Comparison of ENCODE assay signal across 21 mouse cellular contexts in the genomic region with DNA sequence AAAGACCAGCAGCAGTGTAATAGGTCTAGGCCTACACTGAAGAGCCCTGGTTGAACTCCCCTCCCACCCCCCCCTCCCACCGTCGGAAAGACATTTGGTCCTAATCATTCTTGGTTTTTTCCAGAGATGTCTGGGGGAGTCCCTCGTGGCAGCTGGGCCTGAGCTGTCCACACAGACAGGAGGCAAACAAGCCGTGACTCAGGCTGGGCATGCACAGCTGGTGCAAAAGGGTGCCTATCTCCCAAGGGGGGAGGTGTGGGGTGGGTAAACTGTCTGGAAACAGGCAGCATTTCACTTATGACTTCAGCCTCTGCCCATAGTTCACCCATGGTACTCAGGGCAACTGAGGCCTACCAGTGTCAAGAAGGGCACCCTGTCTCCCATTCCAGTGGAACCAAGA. TPM values are rescaled to one million over a fixed set of nuclear protein-coding genes. Genes with fewer than 3 reads are reported as not detected.
DNase-seq lines count a peak whose midpoint lies in the region; ATAC-seq and TF ChIP-seq lines count a peak whose summit lies in the region.
"Had no signal": no experiment of that assay in that cellular context is flagged by ENCODE, and none has a peak within 500 bp of the region (broad histone marks: within the 10 kb centered on the region; RNA-seq: fewer than 3 reads in every experiment).

No protein-coding gene starts in this region.

- no peaks in the 10 kb centered on the region for H3K27me3 ChIP-seq in kidney, embryonic 16.5 days (ENCODE audit: insufficient read depth, low read length)
- H3K27me3 ChIP-seq in midbrain, embryonic 13.5 days, result no peaks in the 10 kb centered on the region
- H3K27me3 ChIP-seq in midbrain, embryonic 15.5 days (replicated peaks), result no peaks in the 10 kb centered on the region
- no peaks in the 10 kb centered on the region for H3K27me3 ChIP-seq in myocyte (ENCODE audit: control insufficient read depth, insufficient read depth, insufficient read length)
- H3K27me3 ChIP-seq: forebrain, embryonic 13.5 days; hindbrain, embryonic 15.5 days; limb, embryonic 13.5 days; liver, embryonic 12.5 days; neural tube, embryonic 15.5 days had no signal

- WGBS in kidney, embryonic 16.5 days, result 39% methylated on average over 4 of the region's 4 CpGs
- 62% methylated on average over 4 of the region's 4 CpGs for WGBS in midbrain, embryonic 13.5 days
- WGBS in midbrain, embryonic 15.5 days, result 63% methylated on average over 4 of the region's 4 CpGs

- H3K4me2 ChIP-seq in kidney, embryonic 16.5 days (replicated peaks; ENCODE audit: low read depth, low read length), result no peak overlapping the region
- H3K4me2 ChIP-seq in midbrain, embryonic 13.5 days (replicated peaks), result no peak overlapping the region
- H3K4me2 ChIP-seq in midbrain, embryonic 15.5 days, result no peak overlapping the region
- peak overlapping the region; percentile 42 for H3K4me2 ChIP-seq in myocyte (ENCODE audit: low read depth)
- H3K4me2 ChIP-seq: forebrain, embryonic 13.5 days; heart, embryonic 11.5 days; hindbrain, embryonic 15.5 days; limb, embryonic 13.5 days; liver, embryonic 12.5 days; neural tube, embryonic 15.5 days had no signal

- H3K4me3 ChIP-seq in kidney, embryonic 16.5 days (ENCODE audit: low read length), result no peak overlapping the region
- H3K4me3 ChIP-seq in midbrain, embryonic 13.5 days (replicated peaks), result no peak overlapping the region
- no peak overlapping the region for H3K4me3 ChIP-seq in midbrain, embryonic 15.5 days
- no peak overlapping the region for H3K4me3 ChIP-seq in myocyte
- H3K4me3 ChIP-seq: erythroblast, embryonic 14.5 days; forebrain, embryonic 13.5 days; hindbrain, embryonic 15.5 days; layer of hippocampus, adult 2 months; limb, embryonic 13.5 days; liver, embryonic 12.5 days; megakaryocyte, embryonic 14.5 days; neural tube, embryonic 15.5 days had no signal

- peak; percentile 8; the same call in 1 of the 2 replicates for ATAC-seq in kidney, embryonic 16.5 days (ENCODE audit: low FRiP score, low TSS enrichment)
- ATAC-seq in midbrain, embryonic 13.5 days, result 0 out of 2 replicates have a peak, but pooled peaks have one; percentile 1
- ATAC-seq in midbrain, embryonic 15.5 days (replicated peaks), result no peak
- ATAC-seq: forebrain, embryonic 13.5 days; liver, embryonic 12.5 days had no signal

- H3K79me2 ChIP-seq in myocyte (ENCODE audit: control insufficient read depth, insufficient read depth), result no peaks in the 10 kb centered on the region

- H3K9ac ChIP-seq in kidney, embryonic 16.5 days (replicated peaks; ENCODE audit: low read length), result no peak overlapping the region
- no peak overlapping the region for H3K9ac ChIP-seq in midbrain, embryonic 13.5 days (replicated peaks)
- no peak overlapping the region for H3K9ac ChIP-seq in midbrain, embryonic 15.5 days
- H3K9ac ChIP-seq: forebrain, embryonic 13.5 days; hindbrain, embryonic 15.5 days; limb, embryonic 13.5 days; liver, embryonic 12.5 days; neural tube, embryonic 15.5 days had no signal

- TF ChIP-seq POLR2A in myocyte (IDR thresholded peaks at IDR 0.05; ENCODE audit: insufficient read length, low read depth), result no peak

- H3ac ChIP-seq in myocyte (ENCODE audit: control insufficient read depth, insufficient read length), result no peak overlapping the region

- H3K36me3 ChIP-seq in kidney, embryonic 16.5 days (ENCODE audit: insufficient read depth, low read length), result peaks cover 28% of the 10 kb centered on the region
- H3K36me3 ChIP-seq in midbrain, embryonic 13.5 days, result peaks cover 70% of the 10 kb centered on the region
- H3K36me3 ChIP-seq in midbrain, embryonic 15.5 days (replicated peaks), result peaks cover 3% of the 10 kb centered on the region; the same call in 1 of the 2 replicates
- H3K36me3 ChIP-seq in myocyte (ENCODE audit: control insufficient read depth, insufficient read depth), result no peaks in the 10 kb centered on the region
- H3K36me3 ChIP-seq: G1E had no signal

- H3K4me1 ChIP-seq in kidney, embryonic 16.5 days (ENCODE audit: insufficient read depth, low read length), result peaks cover 4% of the 10 kb centered on the region; the same call in 1 of the 2 replicates
- no peaks in the 10 kb centered on the region for H3K4me1 ChIP-seq in midbrain, embryonic 13.5 days (replicated peaks)
- no peaks in the 10 kb centered on the region for H3K4me1 ChIP-seq in midbrain, embryonic 15.5 days
- H3K4me1 ChIP-seq: forebrain, embryonic 13.5 days; limb, embryonic 13.5 days; neural tube, embryonic 15.5 days had no signal

- no peak for DNase-seq in kidney, postnatal 25 days
- peak; percentile 78 for DNase-seq in NIH3T3 (ENCODE audit: low read depth)
- no peak for DNase-seq in lung, postnatal 4 days
- DNase-seq: cerebellum, adult 11-12 months; kidney, adult 8-10 months; lung, adult 18-20 months; thymus, adult 2 months had no signal

- H3K9me3 ChIP-seq in kidney, embryonic 16.5 days (ENCODE audit: low read length), result no peaks in the 10 kb centered on the region
- H3K9me3 ChIP-seq in midbrain, embryonic 13.5 days, result no peaks in the 10 kb centered on the region
- H3K9me3 ChIP-seq in midbrain, embryonic 15.5 days, result no peaks in the 10 kb centered on the region
- H3K9me3 ChIP-seq: forebrain, embryonic 13.5 days; hindbrain, embryonic 15.5 days; limb, embryonic 13.5 days; liver, embryonic 12.5 days; megakaryocyte, embryonic 14.5 days; neural tube, embryonic 15.5 days had no signal

- no peak overlapping the region for H3K27ac ChIP-seq in kidney, embryonic 16.5 days (ENCODE audit: low read length)
- no peak overlapping the region for H3K27ac ChIP-seq in midbrain, embryonic 13.5 days
- no peak overlapping the region for H3K27ac ChIP-seq in midbrain, embryonic 15.5 days
- H3K27ac ChIP-seq: forebrain, embryonic 13.5 days; hindbrain, embryonic 15.5 days; layer of hippocampus, adult 2 months; limb, embryonic 13.5 days; liver, embryonic 12.5 days; neural tube, embryonic 15.5 days had no signal

TF ChIP-seq in myocyte, 11 proteins besides CTCF, POLR2A, EP300 and RAD21:
- TF ChIP-seq MYOG (IDR thresholded peaks at IDR 0.05; ENCODE audit: control insufficient read depth in 1 of 3, insufficient read depth in 1 of 3, insufficient read length in 2 of 3, low read depth in 2 of 3), result peak; percentile 87 to 99 (median 96)
- TF ChIP-seq MYOD1 (IDR thresholded peaks at IDR 0.05; ENCODE audit: control insufficient read depth in 1 of 3, insufficient read length in 2 of 3, low read depth in 2 of 3), result peak; percentile 65 to 98 (median 97)
- peak; percentile 88 for TF ChIP-seq TCF3 (IDR thresholded peaks at IDR 0.05; ENCODE audit: insufficient read length, low read depth)
- TF ChIP-seq SRF (IDR thresholded peaks at IDR 0.05; ENCODE audit: control insufficient read depth, insufficient read length, low read depth), result no peak
- no peak for TF ChIP-seq REST (IDR thresholded peaks at IDR 0.05; ENCODE audit: insufficient read depth, insufficient read length)
- no peak for TF ChIP-seq POLR2AphosphoS2 (IDR thresholded peaks at IDR 0.05; ENCODE audit: insufficient read length, low read depth)
- peak; percentile 90 for TF ChIP-seq TCF12 (IDR thresholded peaks at IDR 0.05; ENCODE audit: insufficient read depth, poor library complexity, severe bottlenecking)
- no peak for TF ChIP-seq USF1 (IDR thresholded peaks at IDR 0.05; ENCODE audit: low read depth)
- no peak for TF ChIP-seq MAX (IDR thresholded peaks at IDR 0.05; ENCODE audit: low read depth)
- no peak for TF ChIP-seq E2F4 (IDR thresholded peaks at IDR 0.05; ENCODE audit: insufficient read depth)
- no peak for TF ChIP-seq CEBPB (IDR thresholded peaks at IDR 0.05; ENCODE audit: insufficient read depth, poor library complexity, severe bottlenecking)
TF ChIP-seq in myocyte: peak in this region for 4.

RNA-seq across cellular contexts. Expression of a gene that starts 38.7 kb away (rescaled TPM):
- polyA plus RNA-seq in kidney, embryonic 16.5 days (2015; fragmentation: Nextera tagmentation; extraction: Ambion mirVana), result 16.5 and 17.5 TPM in 2 replicates
- polyA plus RNA-seq in midbrain, embryonic 13.5 days (2015; fragmentation: Nextera tagmentation; extraction: Ambion mirVana), result 13.4 and 17.8 TPM in 2 replicates
- polyA plus RNA-seq in midbrain, embryonic 15.5 days (2015; fragmentation: Nextera tagmentation; extraction: Ambion mirVana), result 9.9 and 11.5 TPM in 2 replicates
- polyA plus RNA-seq in myocyte (2012; fragmentation: generic; extraction: Trizol), result 19.9 TPM
- polyA plus RNA-seq: G1E had no signal
